Mouse (Mus musculus): ENCODE results near the gene Srp54a. TPM values are rescaled to one million over a fixed set of nuclear protein-coding genes. Genes with fewer than 3 reads are reported as not detected.
A peak's percentile ranks its signal among the peaks of the same experiment; 100 is the strongest.
"Not testable (repeated sequence)": the region's sequence is repeated elsewhere in the genome, so short reads cannot be mapped to it uniquely, and the experiment has no call there.

Gene Srp54a
- polyA plus RNA-seq, 1 experiment from 2014 or later = 186 TPM

- not testable (repeated sequence) for ATAC-seq (ENCODE audit: low FRiP score, low TSS enrichment); H3K4me2 ChIP-seq (replicated peaks; ENCODE audit: low read depth, low read length); H3K4me1 ChIP-seq (ENCODE audit: insufficient read depth, low read length); H3K36me3 ChIP-seq (ENCODE audit: insufficient read depth, low read length); H3K27ac ChIP-seq (ENCODE audit: low read length); H3K4me3 ChIP-seq (ENCODE audit: low read length); H3K9me3 ChIP-seq (ENCODE audit: low read length); H3K9ac ChIP-seq (replicated peaks; ENCODE audit: low read length); H3K27me3 ChIP-seq (ENCODE audit: insufficient read depth, low read length)
- WGBS = no CpG with 5 or more reads among the region's 7 CpGs
Measured at GRCm38 (mm10) chr12:55112616-55113015, 32.6 kb downstream of the Srp54a start.

GRCm38 (mm10) chr12:55124242-55124641, 44.2 kb downstream of the Srp54a start, which contains the start of gene Fam177a:
Gene Fam177a (plus strand): TSS chr12:55124469.
- H3K4me2 ChIP-seq (replicated peaks; ENCODE audit: low read depth, low read length); H3K9me3 ChIP-seq (ENCODE audit: low read length); H3K4me3 ChIP-seq (ENCODE audit: low read length); H3K27me3 ChIP-seq (ENCODE audit: insufficient read depth, low read length); H3K27ac ChIP-seq (ENCODE audit: low read length); H3K4me1 ChIP-seq (ENCODE audit: insufficient read depth, low read length); H3K36me3 ChIP-seq (ENCODE audit: insufficient read depth, low read length); H3K9ac ChIP-seq (replicated peaks; ENCODE audit: low read length): not testable (repeated sequence)
- no CpG with 5 or more reads among the region's 40 CpGs for WGBS
- ATAC-seq (ENCODE audit: low FRiP score, low TSS enrichment) = peak; percentile 97

GRCm38 (mm10) chr12:55124731-55125130, 44.7 kb downstream of the Srp54a start:
- H3K27me3 ChIP-seq (ENCODE audit: insufficient read depth, low read length); H3K4me3 ChIP-seq (ENCODE audit: low read length); H3K4me1 ChIP-seq (ENCODE audit: insufficient read depth, low read length); H3K27ac ChIP-seq (ENCODE audit: low read length); H3K9ac ChIP-seq (replicated peaks; ENCODE audit: low read length); H3K9me3 ChIP-seq (ENCODE audit: low read length); H3K4me2 ChIP-seq (replicated peaks; ENCODE audit: low read depth, low read length); H3K36me3 ChIP-seq (ENCODE audit: insufficient read depth, low read length): not testable (repeated sequence)
- peak; percentile 60 for ATAC-seq (ENCODE audit: low FRiP score, low TSS enrichment)
- WGBS = no CpG with 5 or more reads among the region's 18 CpGs

DNA sequence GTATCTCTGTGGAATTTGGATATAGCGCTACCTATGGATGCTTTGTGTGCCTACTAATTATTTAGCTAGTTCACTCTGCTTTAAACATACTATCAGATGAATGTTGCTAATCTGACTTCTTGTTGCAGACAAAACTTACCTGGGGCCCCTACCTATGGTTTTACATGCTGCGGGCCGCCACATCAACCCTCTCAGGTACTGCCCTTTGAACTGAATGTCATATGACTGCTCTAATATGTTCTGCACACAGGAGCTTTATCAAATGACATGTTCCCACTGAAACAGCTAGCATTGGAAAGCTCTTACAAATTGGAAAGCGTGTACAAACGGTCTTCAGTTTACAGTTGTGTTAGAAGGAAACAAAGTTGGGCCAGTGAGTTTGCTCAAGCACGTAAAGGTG, 55.5 kb downstream of the Srp54a start:
- not testable (repeated sequence) for H3K36me3 ChIP-seq (ENCODE audit: insufficient read depth, low read length); H3K9me3 ChIP-seq (ENCODE audit: low read length); ATAC-seq (ENCODE audit: low FRiP score, low TSS enrichment); H3K4me2 ChIP-seq (replicated peaks; ENCODE audit: low read depth, low read length); H3K4me3 ChIP-seq (ENCODE audit: low read length); H3K27me3 ChIP-seq (ENCODE audit: insufficient read depth, low read length); H3K4me1 ChIP-seq (ENCODE audit: insufficient read depth, low read length); H3K27ac ChIP-seq (ENCODE audit: low read length); H3K9ac ChIP-seq (replicated peaks; ENCODE audit: low read length)
- WGBS = no CpG with 5 or more reads among the region's 6 CpGs

DNA sequence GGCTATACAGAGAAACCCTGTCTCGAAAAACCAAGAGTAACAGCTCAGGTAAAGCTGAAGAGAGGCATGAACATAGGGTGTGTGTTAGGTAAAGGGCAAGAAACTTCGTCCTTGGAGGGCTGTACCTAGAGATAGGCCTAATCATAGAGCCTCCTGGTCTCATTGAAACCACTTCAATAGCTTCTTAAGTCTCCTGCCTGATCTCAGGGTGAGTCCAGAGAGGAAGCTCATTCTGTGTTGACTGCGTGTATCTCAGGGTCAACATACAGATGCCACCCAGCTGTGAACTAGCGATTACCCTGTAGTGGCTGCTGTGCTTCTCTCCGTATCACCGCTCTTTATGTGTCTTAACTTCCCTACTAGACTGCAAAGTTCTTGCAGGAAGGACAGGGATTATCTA, 57.8 kb downstream of the Srp54a start:
- H3K4me3 ChIP-seq (ENCODE audit: low read length); H3K27me3 ChIP-seq (ENCODE audit: insufficient read depth, low read length); H3K36me3 ChIP-seq (ENCODE audit: insufficient read depth, low read length); H3K4me2 ChIP-seq (replicated peaks; ENCODE audit: low read depth, low read length); ATAC-seq (ENCODE audit: low FRiP score, low TSS enrichment); H3K4me1 ChIP-seq (ENCODE audit: insufficient read depth, low read length); H3K9ac ChIP-seq (replicated peaks; ENCODE audit: low read length); H3K9me3 ChIP-seq (ENCODE audit: low read length); H3K27ac ChIP-seq (ENCODE audit: low read length): not testable (repeated sequence)
- no CpG with 5 or more reads among the region's 6 CpGs for WGBS

DNA sequence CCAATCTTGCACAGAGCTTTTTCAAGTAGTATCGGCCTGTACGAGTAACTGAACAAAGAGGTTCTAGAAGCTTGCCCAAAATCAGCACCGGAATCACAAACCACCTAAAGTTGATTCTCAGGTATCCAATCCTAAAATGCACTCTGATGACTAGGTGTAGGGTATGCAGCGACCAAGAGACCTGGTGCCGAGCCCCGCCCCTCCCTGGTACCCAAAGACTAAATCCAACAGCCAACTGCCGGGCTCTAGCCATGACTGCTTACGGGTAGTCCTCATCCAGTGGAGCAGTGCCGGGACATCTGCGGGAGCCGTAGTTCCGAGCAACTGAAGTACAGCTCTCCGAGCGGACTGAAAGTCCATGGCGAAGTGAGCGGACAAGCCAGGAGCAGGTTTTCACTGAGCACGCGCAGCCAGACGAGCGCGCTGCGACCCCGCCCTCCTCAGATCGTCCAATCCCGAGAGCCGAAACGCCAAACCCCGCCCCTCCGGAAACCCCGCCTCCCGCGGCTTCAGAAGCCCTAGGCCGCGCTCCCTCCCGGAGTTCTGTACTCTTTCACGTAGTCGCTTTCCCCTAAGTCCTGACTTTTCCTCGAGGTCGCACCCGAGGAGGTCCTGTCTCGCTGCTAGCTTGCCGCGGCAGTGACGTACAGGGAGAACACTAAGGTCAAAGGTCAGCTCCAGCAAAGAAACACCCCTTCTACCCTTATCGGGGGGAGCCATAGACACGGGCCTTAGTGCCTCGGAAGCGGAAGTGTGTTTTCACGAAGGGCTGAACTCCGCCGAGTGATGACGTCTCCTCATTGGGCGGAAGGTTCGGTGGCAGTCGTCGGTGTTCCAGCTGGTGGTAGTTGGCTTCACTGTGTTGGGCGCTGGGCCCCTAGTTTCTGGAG, 74.7 kb downstream of the Srp54a start, which contains the start of gene Srp54b:
Gene Srp54b, plus strand, starts transcription at position 546 of the 890 bp plus-strand sequence.
- H3K27ac ChIP-seq (ENCODE audit: low read length); H3K4me1 ChIP-seq (ENCODE audit: insufficient read depth, low read length); H3K36me3 ChIP-seq (ENCODE audit: insufficient read depth, low read length); H3K9ac ChIP-seq (replicated peaks; ENCODE audit: low read length); H3K4me2 ChIP-seq (replicated peaks; ENCODE audit: low read depth, low read length); H3K9me3 ChIP-seq (ENCODE audit: low read length); H3K27me3 ChIP-seq (ENCODE audit: insufficient read depth, low read length); H3K4me3 ChIP-seq (ENCODE audit: low read length): not testable (repeated sequence)
- peak; percentile 98 for ATAC-seq (ENCODE audit: low FRiP score, low TSS enrichment)
- no CpG with 5 or more reads among the region's 57 CpGs for WGBS

GRCm38 (mm10) chr12:55155449-55155783, 75.4 kb downstream of the Srp54a start:
- not testable (repeated sequence) for H3K27me3 ChIP-seq (ENCODE audit: insufficient read depth, low read length); H3K36me3 ChIP-seq (ENCODE audit: insufficient read depth, low read length); H3K4me1 ChIP-seq (ENCODE audit: insufficient read depth, low read length); H3K9me3 ChIP-seq (ENCODE audit: low read length); H3K4me2 ChIP-seq (replicated peaks; ENCODE audit: low read depth, low read length); H3K9ac ChIP-seq (replicated peaks; ENCODE audit: low read length); ATAC-seq (ENCODE audit: low FRiP score, low TSS enrichment); H3K27ac ChIP-seq (ENCODE audit: low read length); H3K4me3 ChIP-seq (ENCODE audit: low read length)
- WGBS = 0% methylated on average over 8 of the region's 24 CpGs

Other genes with a start within 250 kb of the Srp54a start
- gene Cfl2, start 217.4 kb upstream of the Srp54a start, polyA plus RNA-seq (2015; fragmentation: Nextera tagmentation; extraction: Ambion mirVana) = 202 and 208 TPM in 2 replicates
- not detected in 2 replicates for gene Gm20403, start 93.7 kb upstream of the Srp54a start, polyA plus RNA-seq (2015; fragmentation: Nextera tagmentation; extraction: Ambion mirVana)
- gene Baz1a, start 65.9 kb upstream of the Srp54a start, polyA plus RNA-seq (2015; fragmentation: Nextera tagmentation; extraction: Ambion mirVana) = 19.1 and 23.8 TPM in 2 replicates
- 37.3 and 40.8 TPM in 2 replicates for gene 2700097O09Rik, start 152 bp upstream of the Srp54a start, polyA plus RNA-seq (2015; fragmentation: Nextera tagmentation; extraction: Ambion mirVana)
- gene Fam177a, start 44.2 kb downstream of the Srp54a start, polyA plus RNA-seq (2015; fragmentation: Nextera tagmentation; extraction: Ambion mirVana) = 11.7 and 13.5 TPM in 2 replicates
- gene Srp54b, start 74.8 kb downstream of the Srp54a start, polyA plus RNA-seq (2015; fragmentation: Nextera tagmentation; extraction: Ambion mirVana) = 52.2 and 54.4 TPM in 2 replicates
- gene 1700047I17Rik2, start 119.3 kb downstream of the Srp54a start, polyA plus RNA-seq (2015; fragmentation: Nextera tagmentation; extraction: Ambion mirVana) = 6.9 and 8.1 TPM in 2 replicates
- gene Srp54c, start 149.9 kb downstream of the Srp54a start, polyA plus RNA-seq (2015; fragmentation: Nextera tagmentation; extraction: Ambion mirVana) = 65.7 and 71.1 TPM in 2 replicates
- 15.5 and 15.6 TPM in 2 replicates for gene 1110008L16Rik, start 219.3 kb downstream of the Srp54a start, polyA plus RNA-seq (2015; fragmentation: Nextera tagmentation; extraction: Ambion mirVana)
- 14.8 and 15.6 TPM in 2 replicates for gene Ppp2r3c, start 222.7 kb downstream of the Srp54a start, polyA plus RNA-seq (2015; fragmentation: Nextera tagmentation; extraction: Ambion mirVana)

Measured in kidney, embryonic 16.5 days (tissue).